Mouse (Mus musculus): ENCODE data around the gene Nucb1.

GRCm38 (mm10) chr7:45463987-45464778 is 46.0 kb downstream of the Nucb1 start:
- TF ChIP-seq USF1 (IDR thresholded peaks at IDR 0.05; ENCODE audit: low read depth) = no peak
- TF ChIP-seq TCF3 (IDR thresholded peaks at IDR 0.05; ENCODE audit: insufficient read length, low read depth) = no peak
